ENCODE assay signal across 11 mouse cellular contexts in genomic region chr13:21469097-21469496, GRCm38 (mm10). TPM values are rescaled to one million over a fixed set of nuclear protein-coding genes. Genes with fewer than 3 reads are reported as not detected.
DNase-seq lines count a peak whose midpoint lies in the region; ATAC-seq lines count a peak whose summit lies in the region.
"Had no signal": no experiment of that assay in that cellular context is flagged by ENCODE, and none has a peak within 500 bp of the region (broad histone marks: within the 10 kb centered on the region; RNA-seq: fewer than 3 reads in every experiment).

No protein-coding gene starts in this region.

- no peak for ATAC-seq in kidney, embryonic 14.5 days (ENCODE audit: low FRiP score, low TSS enrichment)
- ATAC-seq in intestine, embryonic 15.5 days, result no peak
- no peak for ATAC-seq in midbrain, embryonic 15.5 days (replicated peaks)

- H3K9me3 ChIP-seq in kidney, embryonic 14.5 days (ENCODE audit: control insufficient read depth, low read length), result no peaks in the 10 kb centered on the region; the same call in 1 of the 2 replicates
- 0 out of 2 replicates have a peak, but pooled peaks cover 4% of the 10 kb centered on the region for H3K9me3 ChIP-seq in forebrain, embryonic 10.5 days
- no peaks in the 10 kb centered on the region for H3K9me3 ChIP-seq in intestine, embryonic 15.5 days
- H3K9me3 ChIP-seq in midbrain, embryonic 15.5 days, result no peaks in the 10 kb centered on the region
- H3K9me3 ChIP-seq: G1E had no signal

- H3K4me2 ChIP-seq in kidney, embryonic 14.5 days (replicated peaks; ENCODE audit: low read depth, low read length), result peak overlapping the region; percentile 76; the same call in 1 of the 2 replicates
- H3K4me2 ChIP-seq in intestine, embryonic 15.5 days (replicated peaks), result peak overlapping the region; percentile 95; the same call in 1 of the 2 replicates
- H3K4me2 ChIP-seq in midbrain, embryonic 15.5 days, result peak overlapping the region; percentile 70

- H3K27me3 ChIP-seq in kidney, embryonic 14.5 days (ENCODE audit: control insufficient read depth, insufficient read depth, low read length), result peaks cover 4% of the 10 kb centered on the region; the same call in 1 of the 2 replicates
- peaks cover 42% of the 10 kb centered on the region for H3K27me3 ChIP-seq in forebrain, embryonic 10.5 days (ENCODE audit: poor library complexity, severe bottlenecking)
- no peaks in the 10 kb centered on the region for H3K27me3 ChIP-seq in intestine, embryonic 15.5 days (replicated peaks)
- H3K27me3 ChIP-seq in midbrain, embryonic 15.5 days (replicated peaks), result peaks cover 11% of the 10 kb centered on the region

- H3K27ac ChIP-seq in kidney, embryonic 14.5 days (ENCODE audit: low read depth, low read length), result no peak overlapping the region
- no peak overlapping the region for H3K27ac ChIP-seq in forebrain, embryonic 10.5 days
- H3K27ac ChIP-seq in intestine, embryonic 15.5 days, result no peak overlapping the region
- no peak overlapping the region for H3K27ac ChIP-seq in midbrain, embryonic 15.5 days

- no peak overlapping the region for H3K9ac ChIP-seq in kidney, embryonic 14.5 days (ENCODE audit: low read depth, low read length)
- no peak overlapping the region for H3K9ac ChIP-seq in intestine, embryonic 15.5 days
- H3K9ac ChIP-seq in midbrain, embryonic 15.5 days, result no peak overlapping the region

- H3K4me1 ChIP-seq in kidney, embryonic 14.5 days (ENCODE audit: control insufficient read depth, insufficient read depth, low read length), result no peaks in the 10 kb centered on the region
- peaks cover 17% of the 10 kb centered on the region for H3K4me1 ChIP-seq in forebrain, embryonic 10.5 days
- H3K4me1 ChIP-seq in intestine, embryonic 15.5 days (replicated peaks), result no peaks in the 10 kb centered on the region
- H3K4me1 ChIP-seq in midbrain, embryonic 15.5 days, result peaks cover 10% of the 10 kb centered on the region; the same call in 1 of the 2 replicates

- H3K36me3 ChIP-seq in kidney, embryonic 14.5 days (ENCODE audit: control insufficient read depth, insufficient read depth, low read length), result no peaks in the 10 kb centered on the region
- no peaks in the 10 kb centered on the region for H3K36me3 ChIP-seq in forebrain, embryonic 10.5 days (replicated peaks)
- H3K36me3 ChIP-seq in intestine, embryonic 15.5 days, result no peaks in the 10 kb centered on the region
- H3K36me3 ChIP-seq in midbrain, embryonic 15.5 days (replicated peaks), result no peaks in the 10 kb centered on the region; the same call in 1 of the 2 replicates
- H3K36me3 ChIP-seq: G1E had no signal

- 43% methylated on average over 9 of the region's 9 CpGs for WGBS in kidney, embryonic 14.5 days
- WGBS in forebrain, embryonic 10.5 days, result 16% methylated on average over 9 of the region's 9 CpGs
- 32% methylated on average over 9 of the region's 9 CpGs for WGBS in intestine, embryonic 15.5 days
- 16% methylated on average over 9 of the region's 9 CpGs for WGBS in midbrain, embryonic 15.5 days

- no peak overlapping the region; the same call in 1 of the 2 replicates for H3K4me3 ChIP-seq in kidney, embryonic 14.5 days (ENCODE audit: low read length)
- H3K4me3 ChIP-seq in forebrain, embryonic 10.5 days, result peak overlapping the region; percentile 65; the same call in 1 of the 2 replicates
- H3K4me3 ChIP-seq in intestine, embryonic 15.5 days (replicated peaks), result no peak overlapping the region
- 0 out of 2 replicates have a peak overlapping the region, but pooled peaks have one; percentile 54 for H3K4me3 ChIP-seq in midbrain, embryonic 15.5 days

- no peak for DNase-seq in kidney, postnatal 4 days
- no peak for DNase-seq in forebrain, embryonic 10.5 days (ENCODE audit: extremely low spot score, low spot score)
- DNase-seq in urinary bladder, adult 18-20 months (ENCODE audit: low spot score in 2 of 2), result no peak
- no peak for DNase-seq in adrenal gland, postnatal 14 days
- DNase-seq in thymus, postnatal 4 days, result no peak

RNA-seq across cellular contexts. Expression of gene Nkapl, which starts 0.8 kb away (rescaled TPM):
- 2.2 and 2.6 TPM in 2 replicates for polyA plus RNA-seq in kidney, embryonic 14.5 days (2014; fragmentation: Nextera tagmentation; extraction: Ambion mirVana)
- 2.5 and 3.2 TPM in 2 replicates for polyA plus RNA-seq in forebrain, embryonic 10.5 days (2016; fragmentation: Nextera tagmentation; extraction: Ambion mirVana)
- 2.2 and 2.9 TPM in 2 replicates for polyA plus RNA-seq in intestine, embryonic 15.5 days (2015; fragmentation: Nextera tagmentation; extraction: Ambion mirVana)
- 2.9 and 4.9 TPM in 2 replicates for polyA plus RNA-seq in midbrain, embryonic 15.5 days (2015; fragmentation: Nextera tagmentation; extraction: Ambion mirVana)
- total RNA-seq in adrenal gland, postnatal 14 days (2021), result 1.4 and 1.7 TPM in 2 replicates

RNA-seq across cellular contexts. Expression of gene Zkscan4, which starts 9.6 kb away (rescaled TPM):
- 3.2 and 3.8 TPM in 2 replicates for polyA plus RNA-seq in kidney, embryonic 14.5 days (2014; fragmentation: Nextera tagmentation; extraction: Ambion mirVana)
- 3.7 and 4.0 TPM in 2 replicates for polyA plus RNA-seq in forebrain, embryonic 10.5 days (2016; fragmentation: Nextera tagmentation; extraction: Ambion mirVana)
- 2.6 and 2.8 TPM in 2 replicates for polyA plus RNA-seq in intestine, embryonic 15.5 days (2015; fragmentation: Nextera tagmentation; extraction: Ambion mirVana)
- polyA plus RNA-seq in midbrain, embryonic 15.5 days (2015; fragmentation: Nextera tagmentation; extraction: Ambion mirVana), result 11.5 and 12.6 TPM in 2 replicates
- 2.3 and 3.9 TPM in 2 replicates for total RNA-seq in adrenal gland, postnatal 14 days (2021)
- polyA plus RNA-seq: G1E had no signal

RNA-seq across cellular contexts. Expression of gene Gm10065, which starts 10.1 kb away (rescaled TPM):
- polyA plus RNA-seq in kidney, embryonic 14.5 days (2014; fragmentation: Nextera tagmentation; extraction: Ambion mirVana), result not detected in 2 replicates
- polyA plus RNA-seq in forebrain, embryonic 10.5 days (2016; fragmentation: Nextera tagmentation; extraction: Ambion mirVana), result 1.1 TPM in 1 of 2 replicates, not detected in the other
- not detected in 2 replicates for polyA plus RNA-seq in intestine, embryonic 15.5 days (2015; fragmentation: Nextera tagmentation; extraction: Ambion mirVana)
- polyA plus RNA-seq in midbrain, embryonic 15.5 days (2015; fragmentation: Nextera tagmentation; extraction: Ambion mirVana), result not detected in 2 replicates
- total RNA-seq in adrenal gland, postnatal 14 days (2021), result not detected in 2 replicates
- total RNA-seq: gastrocnemius, postnatal 36 days; left cerebral cortex, postnatal 36 days had no signal
- polyA plus RNA-seq: G1E had no signal

RNA-seq across cellular contexts. Expression of gene Zscan26, which starts 15.6 kb away (rescaled TPM):
- 23.5 and 27.6 TPM in 2 replicates for polyA plus RNA-seq in kidney, embryonic 14.5 days (2014; fragmentation: Nextera tagmentation; extraction: Ambion mirVana)
- 22.8 and 27.7 TPM in 2 replicates for polyA plus RNA-seq in forebrain, embryonic 10.5 days (2016; fragmentation: Nextera tagmentation; extraction: Ambion mirVana)
- 26.5 and 27.2 TPM in 2 replicates for polyA plus RNA-seq in intestine, embryonic 15.5 days (2015; fragmentation: Nextera tagmentation; extraction: Ambion mirVana)
- polyA plus RNA-seq in midbrain, embryonic 15.5 days (2015; fragmentation: Nextera tagmentation; extraction: Ambion mirVana), result 21.9 and 26.3 TPM in 2 replicates
- 32.2 and 35.4 TPM in 2 replicates for total RNA-seq in adrenal gland, postnatal 14 days (2021)

RNA-seq across cellular contexts. Expression of gene AK157302, which starts 25.9 kb away (rescaled TPM):
- polyA plus RNA-seq in kidney, embryonic 14.5 days (2014; fragmentation: Nextera tagmentation; extraction: Ambion mirVana), result 0.23 and 0.34 TPM in 2 replicates
- polyA plus RNA-seq in forebrain, embryonic 10.5 days (2016; fragmentation: Nextera tagmentation; extraction: Ambion mirVana), result 0.29 and 0.31 TPM in 2 replicates
- 0.40 and 0.56 TPM in 2 replicates for polyA plus RNA-seq in intestine, embryonic 15.5 days (2015; fragmentation: Nextera tagmentation; extraction: Ambion mirVana)
- polyA plus RNA-seq in midbrain, embryonic 15.5 days (2015; fragmentation: Nextera tagmentation; extraction: Ambion mirVana), result 0.32 and 0.40 TPM in 2 replicates
- total RNA-seq in adrenal gland, postnatal 14 days (2021), result 16.7 and 18.3 TPM in 2 replicates

Comparison
In these comparisons a context has a peak if more than half of its experiments do, and no peak if none do; other contexts are left out.
1. H3K4me3 ChIP-seq: peak in forebrain, embryonic 10.5 days (single experiment) and midbrain, embryonic 15.5 days (single experiment); none in kidney, embryonic 14.5 days (single experiment) and intestine, embryonic 15.5 days (single experiment).
2. Peak in every context shown above with its lines, with median percentiles within 50 percentile points of each other: H3K4me2 ChIP-seq.